22 mouse cellular contexts compared by ENCODE assay signal in genomic region chr5:66429076-66429475, GRCm38 (mm10).
"Had no signal": no experiment of that assay in that cellular context is flagged by ENCODE, and none has a peak within 500 bp of the region (broad histone marks: within the 10 kb centered on the region; RNA-seq: fewer than 3 reads in every experiment).

No protein-coding gene starts in this region.

- H3K27ac ChIP-seq: lung, embryonic 15.5 days; macrophage; midbrain, embryonic 10.5 days; midbrain, embryonic 12.5 days; stomach, embryonic 15.5 days; stomach, postnatal 0 days had no signal

- H3K27me3 ChIP-seq: lung, embryonic 15.5 days; midbrain, embryonic 12.5 days; neural tube, embryonic 13.5 days; neural tube, embryonic 15.5 days; stomach, embryonic 15.5 days had no signal

- DNase-seq: lung, adult 2 months; lung, postnatal 14 days; lung, postnatal 36 days; midbrain, embryonic 14.5 days; retina, postnatal 1 day; right cerebral cortex, adult 18-20 months; right cerebral cortex, postnatal 25 days; thymus, adult 2 months; thymus, postnatal 25 days; thymus, postnatal 4 days had no signal

- H3K9ac ChIP-seq: lung, embryonic 15.5 days; midbrain, embryonic 12.5 days; neural tube, embryonic 13.5 days; neural tube, embryonic 15.5 days; stomach, embryonic 15.5 days had no signal

- H3K9me3 ChIP-seq: lung, embryonic 15.5 days; megakaryocyte, embryonic 14.5 days; midbrain, embryonic 10.5 days; midbrain, embryonic 12.5 days; neural tube, embryonic 13.5 days; neural tube, embryonic 15.5 days; stomach, embryonic 15.5 days had no signal

- H3K4me3 ChIP-seq: lung, embryonic 15.5 days; megakaryocyte, embryonic 14.5 days; midbrain, embryonic 10.5 days; midbrain, embryonic 12.5 days; myocyte; neural tube, embryonic 13.5 days; neural tube, embryonic 15.5 days; stomach, embryonic 15.5 days had no signal

- H3K4me2 ChIP-seq: lung, embryonic 15.5 days; midbrain, embryonic 12.5 days; neural tube, embryonic 13.5 days; neural tube, embryonic 15.5 days; stomach, embryonic 15.5 days had no signal

- H3K4me1 ChIP-seq: lung, embryonic 15.5 days; megakaryocyte, embryonic 14.5 days; stomach, embryonic 15.5 days had no signal

- ATAC-seq: lung, postnatal 0 days; midbrain, embryonic 16.5 days had no signal

- H3K36me3 ChIP-seq: lung, embryonic 15.5 days; midbrain, embryonic 10.5 days; midbrain, embryonic 12.5 days; neural tube, embryonic 13.5 days; neural tube, embryonic 15.5 days; stomach, embryonic 15.5 days had no signal
